8 mouse cellular contexts compared by ENCODE assay signal in the genomic region with DNA sequence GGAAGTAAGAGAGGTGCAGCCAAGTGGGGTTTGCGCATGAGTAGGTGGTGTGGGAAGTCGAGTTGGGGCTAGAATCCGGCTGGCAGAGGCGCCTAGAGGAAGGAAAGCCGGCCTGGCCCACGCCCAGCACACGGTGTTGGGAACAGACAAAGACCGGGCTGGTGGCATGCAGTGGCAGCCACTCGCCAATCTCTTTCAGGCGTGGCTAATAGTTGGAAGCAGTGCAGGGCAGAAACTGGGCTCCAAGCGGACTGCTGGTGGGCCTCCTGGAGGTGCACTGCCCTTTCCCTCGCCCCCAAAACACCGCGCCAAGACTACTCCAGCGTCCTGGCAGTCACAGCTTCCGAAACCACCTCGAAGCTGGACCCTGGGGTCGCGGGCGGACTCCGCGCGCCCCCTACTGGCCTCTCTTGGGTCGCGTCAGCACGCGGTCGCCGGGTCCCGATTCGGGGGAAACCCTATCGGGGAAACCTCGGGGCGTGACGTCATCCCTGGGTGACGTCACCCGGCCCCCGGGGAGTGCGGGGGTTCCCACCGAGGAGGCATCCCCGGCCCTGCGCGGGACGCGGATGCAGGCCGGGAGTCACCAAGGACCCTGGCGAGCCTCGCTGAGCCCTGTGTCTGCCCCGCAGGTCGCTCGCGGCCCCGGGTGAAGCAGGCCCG. TPM values are rescaled to one million over a fixed set of nuclear protein-coding genes. Genes with fewer than 3 reads are reported as not detected.
DNase-seq lines count a peak whose midpoint lies in the region; ATAC-seq and TF ChIP-seq lines count a peak whose summit lies in the region.

No protein-coding gene starts in this region.

- TF ChIP-seq CTCF in Patski (IDR thresholded peaks at IDR 0.05) = no peak
- TF ChIP-seq CTCF in cerebellum, adult 2 months (IDR thresholded peaks at IDR 0.05; ENCODE audit: borderline replicate concordance, insufficient read depth, low read depth, low read length) = peak; percentile 76
- TF ChIP-seq CTCF in forebrain, postnatal 0 days (IDR thresholded peaks at IDR 0.05; ENCODE audit: low read depth) = peak; percentile 92
- TF ChIP-seq CTCF in left cerebral cortex, adult 2 months (IDR thresholded peaks at IDR 0.05) = peak; percentile 84

- H3K9ac ChIP-seq in forebrain, postnatal 0 days = peak overlapping the region; percentile 72

- under 1% methylated on average over 54 of the region's 54 CpGs for WGBS in cerebellum, adult 2 months
- WGBS in forebrain, postnatal 0 days = 2% methylated on average over 54 of the region's 54 CpGs
- WGBS in hindbrain, embryonic 10.5 days = 2% methylated on average over 54 of the region's 54 CpGs

- H3K4me3 ChIP-seq in cerebellum, adult 2 months (replicated peaks; ENCODE audit: insufficient read depth, low read depth, low read length) = peak overlapping the region; percentile 50
- peak overlapping the region; percentile 45 for H3K4me3 ChIP-seq in forebrain, postnatal 0 days (ENCODE audit: low read depth, low read length)
- peak overlapping the region; percentile 77 for H3K4me3 ChIP-seq in hindbrain, embryonic 10.5 days
- H3K4me3 ChIP-seq in left cerebral cortex, adult 2 months = peak overlapping the region; percentile 66

- DNase-seq in Patski (ENCODE audit: low read depth, low spot score) = peak; percentile 46
- DNase-seq in cerebellum, adult 2 months = peak; percentile 77 to 86
- peak; percentile 93 for DNase-seq in forebrain, postnatal 0 days
- peak; percentile 95 for DNase-seq in hindbrain, embryonic 10.5 days (ENCODE audit: low spot score)
- DNase-seq in left cerebral cortex, adult 2 months (ENCODE audit: extremely low spot score in 1 of 2, low spot score in 2 of 2) = peak; percentile 82 to 85
- DNase-seq in right cerebral cortex, adult 2 months (ENCODE audit: low spot score in 2 of 2) = peak; percentile 77 to 81
- DNase-seq in urinary bladder, postnatal 36 days (ENCODE audit: low spot score in 2 of 2) = peak; percentile 67 to 80

- H3K36me3 ChIP-seq in forebrain, postnatal 0 days (ENCODE audit: insufficient read depth) = peaks cover 29% of the 10 kb centered on the region
- peaks cover 33% of the 10 kb centered on the region for H3K36me3 ChIP-seq in hindbrain, embryonic 10.5 days

- H3K27me3 ChIP-seq in Patski = no peaks in the 10 kb centered on the region
- H3K27me3 ChIP-seq in cerebellum, adult 2 months (ENCODE audit: control insufficient read depth, insufficient read depth, low read length) = no peaks in the 10 kb centered on the region
- no peaks in the 10 kb centered on the region for H3K27me3 ChIP-seq in forebrain, postnatal 0 days (ENCODE audit: insufficient read depth, low read length)
- H3K27me3 ChIP-seq in hindbrain, embryonic 10.5 days (ENCODE audit: insufficient read depth, poor library complexity, severe bottlenecking) = peaks cover 17% of the 10 kb centered on the region

- no peaks in the 10 kb centered on the region for H3K9me3 ChIP-seq in forebrain, postnatal 0 days (ENCODE audit: low read length)
- no peaks in the 10 kb centered on the region for H3K9me3 ChIP-seq in hindbrain, embryonic 10.5 days

- no peak for TF ChIP-seq POLR2A in cerebellum, adult 2 months (IDR thresholded peaks at IDR 0.05; ENCODE audit: borderline replicate concordance, insufficient read depth, low read length)

- H3K4me1 ChIP-seq in cerebellum, adult 2 months (ENCODE audit: control insufficient read depth, insufficient read depth, low read length) = peaks cover 16% of the 10 kb centered on the region
- H3K4me1 ChIP-seq in forebrain, postnatal 0 days (ENCODE audit: insufficient read depth) = peaks cover 30% of the 10 kb centered on the region
- H3K4me1 ChIP-seq in hindbrain, embryonic 10.5 days (replicated peaks) = peaks cover 100% of the 10 kb centered on the region

- in situ Hi-C loops in Patski (cut with MboI; ENCODE audit: low pct_unique_long_range_greater_than_20kb) = no loop called here

- CTCF ChIA-PET in Patski (lab: Charles Lee) = interaction anchor here (0.6 to 4.0 kb wide), 6 partner anchors 11 to 67 kb away, joined by 3 to 30 read pairs (median 7); a partner anchor contains a TSS

- peak overlapping the region; percentile 84 for H3K4me2 ChIP-seq in forebrain, postnatal 0 days (ENCODE audit: low read depth)

- POLR2A ChIA-PET in Patski (lab: Charles Lee) = interaction anchor here (1.2 to 2.3 kb wide), 5 partner anchors 10 to 54 kb away, joined by 3 to 9 read pairs (median 7); a partner anchor contains a TSS

- H3K27ac ChIP-seq in cerebellum, adult 2 months (ENCODE audit: insufficient read depth, low read length) = no peak overlapping the region
- H3K27ac ChIP-seq in forebrain, postnatal 0 days (ENCODE audit: low read depth, low read length) = peak overlapping the region; percentile 88
- peak overlapping the region; percentile 90 for H3K27ac ChIP-seq in hindbrain, embryonic 10.5 days
- H3K27ac ChIP-seq in left cerebral cortex, adult 2 months = peak overlapping the region; percentile 88

- intact Hi-C loops in left cerebral cortex, adult 2 months (cut with DNase I) = loop anchor here (1.0 to 5.0 kb wide), 3 partner anchors 53 to 144 kb away; a partner anchor contains a TSS

- peak; percentile 53 for ATAC-seq in Patski
- ATAC-seq in forebrain, postnatal 0 days = peak; percentile 47
- ATAC-seq in megakaryocyte, adult 5-6 weeks (ENCODE audit: poor library complexity, severe bottlenecking) = peak; percentile 54

RNA-seq across cellular contexts. Expression of a gene that starts 7.2 kb away (rescaled TPM):
- 11.7 TPM for polyA plus RNA-seq in Patski (2021)
- polyA plus RNA-seq in cerebellum, adult 2 months (2012; rRNA removed) = 10.7 and 13.0 TPM in 2 replicates
- 108 and 118 TPM in 2 replicates for total RNA-seq in forebrain, postnatal 0 days (2014; rRNA removed)
- polyA plus RNA-seq in forebrain, postnatal 0 days (2015; fragmentation: Nextera tagmentation; extraction: Ambion mirVana) = 7.8 and 8.7 TPM in 2 replicates
- polyA plus RNA-seq in hindbrain, embryonic 10.5 days (2016; fragmentation: Nextera tagmentation; extraction: Ambion mirVana) = 0.69 and 1.0 TPM in 2 replicates
- total RNA-seq in left cerebral cortex, adult 2 months (2021) = 10 to 100 TPM; 77.6 to 80.2 TPM
- 1.1 and 1.2 TPM in 2 replicates for total RNA-seq in megakaryocyte, adult 5-6 weeks (2015)
- total RNA-seq in megakaryocyte, adult 5-6 weeks (2017) = 1.4 and 1.8 TPM in 2 replicates

RNA-seq across cellular contexts. Expression of a gene that starts 16.6 kb away (rescaled TPM):
- polyA plus RNA-seq in Patski (2021) = 158 TPM
- polyA plus RNA-seq in cerebellum, adult 2 months (2012; rRNA removed) = 97.4 and 108 TPM in 2 replicates
- total RNA-seq in forebrain, postnatal 0 days (2014; rRNA removed) = 545 and 619 TPM in 2 replicates
- polyA plus RNA-seq in forebrain, postnatal 0 days (2015; fragmentation: Nextera tagmentation; extraction: Ambion mirVana) = 603 and 619 TPM in 2 replicates
- 420 and 518 TPM in 2 replicates for polyA plus RNA-seq in hindbrain, embryonic 10.5 days (2016; fragmentation: Nextera tagmentation; extraction: Ambion mirVana)
- total RNA-seq in left cerebral cortex, adult 2 months (2021) = 100 to 1,000 TPM; 303 to 325 TPM
- 0.18 TPM in 1 of 2 replicates, not detected in the other for total RNA-seq in megakaryocyte, adult 5-6 weeks (2015)
- total RNA-seq in megakaryocyte, adult 5-6 weeks (2017) = 0.57 and 2.9 TPM in 2 replicates

RNA-seq across cellular contexts. Expression of a gene that starts 26.4 kb away (rescaled TPM):
- 54.6 TPM for polyA plus RNA-seq in Patski (2021)
- polyA plus RNA-seq in cerebellum, adult 2 months (2012; rRNA removed) = 52.7 and 53.9 TPM in 2 replicates
- 79.5 and 88.2 TPM in 2 replicates for total RNA-seq in forebrain, postnatal 0 days (2014; rRNA removed)
- 38.5 and 40.8 TPM in 2 replicates for polyA plus RNA-seq in forebrain, postnatal 0 days (2015; fragmentation: Nextera tagmentation; extraction: Ambion mirVana)
- 51.5 and 52.3 TPM in 2 replicates for polyA plus RNA-seq in hindbrain, embryonic 10.5 days (2016; fragmentation: Nextera tagmentation; extraction: Ambion mirVana)
- total RNA-seq in left cerebral cortex, adult 2 months (2021) = 10 to 100 TPM; 61.2 to 66.2 TPM
- total RNA-seq in megakaryocyte, adult 5-6 weeks (2015) = 87.3 and 89.9 TPM in 2 replicates
- total RNA-seq in megakaryocyte, adult 5-6 weeks (2017) = 144 and 155 TPM in 2 replicates

RNA-seq across cellular contexts. Expression of a gene that starts 42.2 kb away (rescaled TPM):
- 129 TPM for polyA plus RNA-seq in Patski (2021)
- polyA plus RNA-seq in cerebellum, adult 2 months (2012; rRNA removed) = 66.8 and 67.2 TPM in 2 replicates
- 26.6 and 36.7 TPM in 2 replicates for total RNA-seq in forebrain, postnatal 0 days (2014; rRNA removed)
- 114 and 115 TPM in 2 replicates for polyA plus RNA-seq in forebrain, postnatal 0 days (2015; fragmentation: Nextera tagmentation; extraction: Ambion mirVana)
- polyA plus RNA-seq in hindbrain, embryonic 10.5 days (2016; fragmentation: Nextera tagmentation; extraction: Ambion mirVana) = 194 and 221 TPM in 2 replicates
- 100 to 1,000 TPM in 1 of 2 experiments, 10 to 100 TPM in 1; 94.9 to 114 TPM for total RNA-seq in left cerebral cortex, adult 2 months (2021)
- 23.8 and 25.9 TPM in 2 replicates for total RNA-seq in megakaryocyte, adult 5-6 weeks (2015)
- total RNA-seq in megakaryocyte, adult 5-6 weeks (2017) = 9.4 and 12.4 TPM in 2 replicates

RNA-seq across cellular contexts. Expression of a gene that starts 44.7 kb away (rescaled TPM):
- polyA plus RNA-seq in Patski (2021) = not detected
- 0.05 and 0.11 TPM in 2 replicates for polyA plus RNA-seq in cerebellum, adult 2 months (2012; rRNA removed)
- 0.15 TPM in 1 of 2 replicates, not detected in the other for total RNA-seq in forebrain, postnatal 0 days (2014; rRNA removed)
- polyA plus RNA-seq in forebrain, postnatal 0 days (2015; fragmentation: Nextera tagmentation; extraction: Ambion mirVana) = 0.45 and 0.51 TPM in 2 replicates
- 0.07 and 0.25 TPM in 2 replicates for polyA plus RNA-seq in hindbrain, embryonic 10.5 days (2016; fragmentation: Nextera tagmentation; extraction: Ambion mirVana)
- total RNA-seq in left cerebral cortex, adult 2 months (2021) = 1 to 10 TPM in 1 of 2 experiments, under 1 TPM in 1; 0.95 to 1.3 TPM
- 0.13 and 0.21 TPM in 2 replicates for total RNA-seq in megakaryocyte, adult 5-6 weeks (2015)
- not detected in 2 replicates for total RNA-seq in megakaryocyte, adult 5-6 weeks (2017)
